Mouse (Mus musculus): Measurements from ENCODE around the gene Junb. TPM values are rescaled to one million over a fixed set of nuclear protein-coding genes. Genes with fewer than 3 reads are reported as not detected.

The Junb gene
- polyA plus RNA-seq, 1 experiment, result 37.2 TPM

- DNase-seq (ENCODE audit: low read depth), result no peak
These were observed 40.7 kb downstream of the Junb start for GRCm38 (mm10) chr8:84937620-84938485.

- DNase-seq (ENCODE audit: low read depth), result no peak
These were observed 41.5 kb downstream of the Junb start, which contains the start of gene Mast1 for GRCm38 (mm10) chr8:84936962-84937546. Gene Mast1, minus strand, starts transcription at chr8:84937359.

- DNase-seq (ENCODE audit: low read depth), result no peak
These were observed 42.2 kb downstream of the Junb start for GRCm38 (mm10) chr8:84936041-84936961.

GRCm38 (mm10) chr8:84935489-84935888 is 43.0 kb downstream of the Junb start:
- DNase-seq (ENCODE audit: low read depth), result no peak

GRCm38 (mm10) chr8:84934860-84935259 is 43.7 kb downstream of the Junb start:
- no peak for DNase-seq (ENCODE audit: low read depth)

- no peak for DNase-seq (ENCODE audit: low read depth)
These were observed 44.6 kb downstream of the Junb start for GRCm38 (mm10) chr8:84933767-84934559.

- DNase-seq (ENCODE audit: low read depth), result no peak
These were observed 47.9 kb downstream of the Junb start for GRCm38 (mm10) chr8:84930582-84930981.

- no peak for DNase-seq (ENCODE audit: low read depth)
These were observed 49.8 kb downstream of the Junb start for GRCm38 (mm10) chr8:84928456-84929306.

GRCm38 (mm10) chr8:84927513-84927912 is 51.0 kb downstream of the Junb start:
- no peak for DNase-seq (ENCODE audit: low read depth)

GRCm38 (mm10) chr8:84925557-84925956 is 53.0 kb downstream of the Junb start:
- DNase-seq (ENCODE audit: low read depth), result no peak

Other genes starting within 250 kb of the Junb start
- gene Nfix, start 178.4 kb downstream of the Junb start, polyA plus RNA-seq (2012; rRNA removed), result 35.3 and 69.9 TPM in 2 replicates
- gene Dand5, start 155.9 kb downstream of the Junb start, polyA plus RNA-seq (2012; rRNA removed), result 3.7 and 5.3 TPM in 2 replicates
- gene Gadd45gip1, start 147.2 kb downstream of the Junb start, polyA plus RNA-seq (2012; rRNA removed), result 14.6 and 21.4 TPM in 2 replicates
- gene Rad23a, start 138.1 kb downstream of the Junb start, polyA plus RNA-seq (2012; rRNA removed), result 75.1 and 88.9 TPM in 2 replicates
- gene Calr, start 131.8 kb downstream of the Junb start, polyA plus RNA-seq (2012; rRNA removed), result 563 and 854 TPM in 2 replicates
- gene Farsa, start 121.7 kb downstream of the Junb start, polyA plus RNA-seq (2012; rRNA removed), result 44.7 and 52.1 TPM in 2 replicates
- 3.3 and 3.7 TPM in 2 replicates for gene Syce2, start 106.6 kb downstream of the Junb start, polyA plus RNA-seq (2012; rRNA removed)
- gene Gcdh, start 84.8 kb downstream of the Junb start, polyA plus RNA-seq (2012; rRNA removed), result 102 and 104 TPM in 2 replicates
- gene Klf1, start 76.8 kb downstream of the Junb start, polyA plus RNA-seq (2012; rRNA removed), result 0.67 and 0.69 TPM in 2 replicates
- 29.5 and 30.8 TPM in 2 replicates for gene Dnase2a, start 70.2 kb downstream of the Junb start, polyA plus RNA-seq (2012; rRNA removed)
- gene Mast1, start 41.4 kb downstream of the Junb start, polyA plus RNA-seq (2012; rRNA removed), result 0.56 and 0.66 TPM in 2 replicates
- gene Rtbdn, start 31.7 kb downstream of the Junb start, polyA plus RNA-seq (2012; rRNA removed), result not detected in 2 replicates
- 3.3 and 6.8 TPM in 2 replicates for gene Gm49661, start 9.3 kb downstream of the Junb start, polyA plus RNA-seq (2012; rRNA removed)
- 191 and 202 TPM in 2 replicates for gene Prdx2, start 9.1 kb downstream of the Junb start, polyA plus RNA-seq (2012; rRNA removed)
- 44.0 and 58.8 TPM in 2 replicates for gene Rnaseh2a, start 9.0 kb downstream of the Junb start, polyA plus RNA-seq (2012; rRNA removed)
- gene Hook2, start 11.9 kb upstream of the Junb start, polyA plus RNA-seq (2012; rRNA removed), result 16.5 and 24.7 TPM in 2 replicates
- not detected in 2 replicates for gene Best2, start 35.8 kb upstream of the Junb start, polyA plus RNA-seq (2012; rRNA removed)
- 154 and 168 TPM in 2 replicates for gene Asna1, start 46.6 kb upstream of the Junb start, polyA plus RNA-seq (2012; rRNA removed)
- gene Trir, start 48.1 kb upstream of the Junb start, polyA plus RNA-seq (2012; rRNA removed), result 64.2 and 100 TPM in 2 replicates
- 84.8 and 89.2 TPM in 2 replicates for gene Tnpo2, start 58.2 kb upstream of the Junb start, polyA plus RNA-seq (2012; rRNA removed)
- 56.8 and 59.4 TPM in 2 replicates for gene Fbxw9, start 81.3 kb upstream of the Junb start, polyA plus RNA-seq (2012; rRNA removed)
- gene Gm5741, start 89.3 kb upstream of the Junb start, polyA plus RNA-seq (2012; rRNA removed), result 1.5 and 1.9 TPM in 2 replicates
- 44.5 and 48.3 TPM in 2 replicates for gene Dhps, start 93.0 kb upstream of the Junb start, polyA plus RNA-seq (2012; rRNA removed)
- 170 and 198 TPM in 2 replicates for gene Wdr83os, start 102.0 kb upstream of the Junb start, polyA plus RNA-seq (2012; rRNA removed)
- 33.8 and 35.7 TPM in 2 replicates for gene Wdr83, start 102.6 kb upstream of the Junb start, polyA plus RNA-seq (2012; rRNA removed)
- gene Man2b1, start 104.6 kb upstream of the Junb start, polyA plus RNA-seq (2012; rRNA removed), result 133 and 184 TPM in 2 replicates
- 2.5 and 2.7 TPM in 2 replicates for gene Zfp791, start 144.4 kb upstream of the Junb start, polyA plus RNA-seq (2012; rRNA removed)
- gene Cks1brt, start 173.2 kb upstream of the Junb start, polyA plus RNA-seq (2012; rRNA removed), result not detected in 2 replicates
- not detected in 2 replicates for gene Olfr371, start 247.3 kb upstream of the Junb start, polyA plus RNA-seq (2012; rRNA removed)

Data from gonadal fat pad, adult 2 months (tissue).